Mouse (Mus musculus) hindbrain, embryonic 11.5 days (tissue): ENCODE results near the gene Cript. TPM values are rescaled to one million over a fixed set of nuclear protein-coding genes. Genes with fewer than 3 reads are reported as not detected.

Experiments used
- ATAC-seq: fragments of 200-750 bp; cut with Nextera tagmentation; 2 replicates; pipeline ENCODE4 v1.8.0; 2017; ENCODE audit warnings: mild to moderate bottlenecking, moderate TSS enrichment, moderate library complexity; ENCODE audit not compliant: low FRiP score
- DNase-seq: peaks from one replicate; pipeline ENCODE4 v3.0.0-alpha.2; 2015; ENCODE audit warnings: low spot score
- H3K27ac ChIP-seq: fragments of 300-500 bp; sonication (generic); 2 replicates; pipeline ENCODE4 v1.5.1; 2014; ENCODE audit warnings: mild to moderate bottlenecking, low read depth, low read length
- H3K27me3 ChIP-seq: fragments of 300-500 bp; sonication (generic); 2 replicates; pipeline ENCODE4 v1.6.1; 2014; ENCODE audit warnings: mild to moderate bottlenecking, low read length, moderate library complexity, mixed read lengths; ENCODE audit not compliant: control insufficient read depth, insufficient read depth
- H3K36me3 ChIP-seq: fragments of 300-500 bp; sonication (generic); 2 replicates; pipeline ENCODE4 v1.6.1; 2014; ENCODE audit warnings: mild to moderate bottlenecking, low read length, moderate library complexity, mixed read lengths; ENCODE audit not compliant: control insufficient read depth, insufficient read depth
- H3K4me1 ChIP-seq: fragments of 300-500 bp; sonication (generic); replicated peaks from 2 replicates; pipeline ENCODE4 v1.6.1; 2014; ENCODE audit warnings: low read length, mixed read lengths; ENCODE audit not compliant: control insufficient read depth, insufficient read depth
- H3K4me2 ChIP-seq: fragments of 300-500 bp; sonication (generic); replicated peaks from 2 replicates; pipeline ENCODE4 v1.6.1; 2014; ENCODE audit warnings: mild to moderate bottlenecking, low read depth, low read length
- H3K4me3 ChIP-seq: fragments of 300-500 bp; sonication (generic); 2 replicates; pipeline ENCODE4 v1.5.1; 2014; ENCODE audit warnings: low read depth, low read length
- H3K9ac ChIP-seq: fragments of 300-500 bp; sonication (generic); 2 replicates; pipeline ENCODE4 v1.6.1; 2014; ENCODE audit warnings: low read depth, low read length
- H3K9me3 ChIP-seq: fragments of 300-500 bp; sonication (generic); 2 replicates; pipeline ENCODE4 v1.6.1; 2016; ENCODE audit warnings: low read length; ENCODE audit not compliant: control insufficient read depth
- WGBS: fragments of 180-500 bp; shearing (Covaris S2); extraction: QIAGEN DNeasy Blood & Tissue Kit; methylation state at CpG from one replicate; pipeline ENCODE4 v1.1.7; 2014; 5-methylcytosine and 5-hydroxymethylcytosine counted together
- polyA plus RNA-seq: library from polyadenylated mRNA; unstranded; fragments of >200 nt; fragmentation: Nextera tagmentation; extraction: Ambion mirVana; gene quantifications from 2 replicates; pipeline ENCODE4 v1.2.1, GENCODE M21; 2014

The Cript gene
- polyA plus RNA-seq: 212 and 226 TPM in 2 replicates

- WGBS: under 1% methylated on average over 37 of the region's 43 CpGs
- H3K4me2 ChIP-seq: peak within 1 kb of the TSS; percentile 80
Observed at GRCm38 (mm10) chr17:87025269-87025949, at the start of gene Cript, which contains the start of gene Pigf. Gene Cript, plus strand, starts transcription at chr17:87025550. Gene Pigf, minus strand, starts transcription at chr17:87025406.

GRCm38 (mm10) chr17:86976387-86976786 lies 49.0 kb upstream of the Cript start:
- H3K27me3 ChIP-seq: no peaks in the 10 kb centered on the region
- H3K9me3 ChIP-seq: no peaks in the 10 kb centered on the region
- H3K4me1 ChIP-seq: no peaks in the 10 kb centered on the region
- no peak overlapping the region for H3K4me2 ChIP-seq
- no peak overlapping the region for H3K27ac ChIP-seq
- ATAC-seq (no peak), DNase-seq (no peak)
- 79% methylated on average over 10 of the region's 10 CpGs for WGBS
- H3K4me3 ChIP-seq: no peak overlapping the region
- H3K9ac ChIP-seq: no peak overlapping the region
- H3K36me3 ChIP-seq: no peaks in the 10 kb centered on the region

More at GRCm38 (mm10) chr17:87025269-87025949, at the start of gene Cript, which contains the start of gene Pigf:
- no peaks in the 10 kb centered on the region for H3K27me3 ChIP-seq
- peak within 1 kb of the TSS; percentile 79 for H3K4me3 ChIP-seq
- peak within 1 kb of the TSS; percentile 61 for H3K9ac ChIP-seq
- H3K9me3 ChIP-seq: no peaks in the 10 kb centered on the region
- peak; percentile 99 for DNase-seq
- peak; percentile 100 for ATAC-seq
- 0 out of 2 replicates have a peak, but pooled peaks cover 4% of the 10 kb centered on the region for H3K36me3 ChIP-seq
- H3K27ac ChIP-seq: no peak within 1 kb of the TSS
- H3K4me1 ChIP-seq: no peaks in the 10 kb centered on the region

- H3K9me3 ChIP-seq: no peaks in the 10 kb centered on the region
- H3K9ac ChIP-seq: no peak overlapping the region
- H3K27me3 ChIP-seq: no peaks in the 10 kb centered on the region
- 93% methylated on average over 6 of the region's 6 CpGs for WGBS
- ATAC-seq (no peak), DNase-seq (no peak)
- no peaks in the 10 kb centered on the region for H3K4me1 ChIP-seq
- no peak overlapping the region for H3K4me3 ChIP-seq
- no peaks in the 10 kb centered on the region for H3K36me3 ChIP-seq
- H3K27ac ChIP-seq: no peak overlapping the region
- no peak overlapping the region for H3K4me2 ChIP-seq
Observed at GRCm38 (mm10) chr17:86978496-86978895, 46.9 kb upstream of the Cript start.

- Histone ChIP-seq H3K36me3 (no peaks in the 10 kb centered on the region), H3K27me3 (no peaks in the 10 kb centered on the region), H3K4me1 (no peaks in the 10 kb centered on the region), H3K4me3 (no peak overlapping the region), H3K27ac (no peak overlapping the region), H3K9ac (no peak overlapping the region), H3K9me3 (no peaks in the 10 kb centered on the region), H3K4me2 (no peak overlapping the region)
- 100% methylated on average over 1 of the region's 1 CpGs for WGBS
- DNase-seq: no peak
- no peak for ATAC-seq
Observed at GRCm38 (mm10) chr17:86981205-86981604, 44.1 kb upstream of the Cript start.

- Histone ChIP-seq H3K9me3 (no peaks in the 10 kb centered on the region), H3K4me1 (no peaks in the 10 kb centered on the region), H3K9ac (no peak overlapping the region), H3K36me3 (no peaks in the 10 kb centered on the region), H3K4me3 (no peak overlapping the region), H3K4me2 (no peak overlapping the region), H3K27me3 (no peaks in the 10 kb centered on the region), H3K27ac (no peak overlapping the region)
- ATAC-seq (no peak), DNase-seq (no peak)
- WGBS: 96% methylated on average over 2 of the region's 2 CpGs
Observed at GRCm38 (mm10) chr17:86981701-86982100, 43.6 kb upstream of the Cript start.

- DNase-seq (no peak), ATAC-seq (no peak)
- no peaks in the 10 kb centered on the region for H3K4me1 ChIP-seq
- 72% methylated on average over 9 of the region's 9 CpGs for WGBS
- H3K9ac ChIP-seq: no peak overlapping the region
- H3K27ac ChIP-seq: no peak overlapping the region
- no peak overlapping the region for H3K4me3 ChIP-seq
- no peaks in the 10 kb centered on the region for H3K27me3 ChIP-seq
- H3K9me3 ChIP-seq: no peaks in the 10 kb centered on the region
- H3K4me2 ChIP-seq: no peak overlapping the region
- no peaks in the 10 kb centered on the region for H3K36me3 ChIP-seq
Observed at GRCm38 (mm10) chr17:86982497-86982896, 42.9 kb upstream of the Cript start.

- no peaks in the 10 kb centered on the region for H3K36me3 ChIP-seq
- no peak overlapping the region for H3K4me3 ChIP-seq
- no peak overlapping the region for H3K4me2 ChIP-seq
- H3K9me3 ChIP-seq: no peaks in the 10 kb centered on the region
- ATAC-seq (no peak), DNase-seq (peak; percentile 28)
- H3K27me3 ChIP-seq: no peaks in the 10 kb centered on the region
- 60% methylated on average over 17 of the region's 17 CpGs for WGBS
- no peak overlapping the region for H3K9ac ChIP-seq
- H3K27ac ChIP-seq: no peak overlapping the region; the same call in 1 of the 2 replicates
- H3K4me1 ChIP-seq: no peaks in the 10 kb centered on the region; the same call in 1 of the 2 replicates
Observed at GRCm38 (mm10) chr17:86986449-86987138, 38.8 kb upstream of the Cript start.

GRCm38 (mm10) chr17:86988161-86988560 lies 37.2 kb upstream of the Cript start:
- H3K4me1 ChIP-seq: no peaks in the 10 kb centered on the region; the same call in 1 of the 2 replicates
- WGBS: 89% methylated on average over 5 of the region's 5 CpGs
- H3K27me3 ChIP-seq: no peaks in the 10 kb centered on the region
- H3K9me3 ChIP-seq: no peaks in the 10 kb centered on the region
- no peak for ATAC-seq
- peak; percentile 4 for DNase-seq
- H3K4me3 ChIP-seq: no peak overlapping the region
- no peak overlapping the region for H3K4me2 ChIP-seq
- no peak overlapping the region for H3K27ac ChIP-seq
- no peaks in the 10 kb centered on the region for H3K36me3 ChIP-seq
- no peak overlapping the region for H3K9ac ChIP-seq
